11 mouse cellular contexts compared by ENCODE assay signal in the genomic region with DNA sequence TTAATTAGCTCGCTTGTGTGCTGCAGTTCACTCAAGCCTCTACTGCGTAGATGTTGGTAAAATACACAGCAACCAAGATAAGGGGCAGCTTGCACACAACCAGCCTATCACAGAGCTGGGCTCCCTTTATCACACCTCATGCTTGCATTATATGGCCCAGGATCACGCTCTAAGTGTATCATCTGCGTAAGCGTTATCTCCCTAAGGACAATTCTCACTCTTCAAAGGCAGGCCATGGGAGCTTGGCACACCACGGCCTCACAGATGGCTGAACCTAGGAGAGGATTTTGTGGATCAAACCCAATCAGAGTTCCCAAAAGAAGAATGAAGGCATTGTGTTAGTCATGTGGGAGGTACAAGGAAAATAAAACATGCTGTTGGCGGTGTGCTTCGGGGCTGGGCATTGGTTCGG. TPM values are rescaled to one million over a fixed set of nuclear protein-coding genes. Genes with fewer than 3 reads are reported as not detected.
DNase-seq lines count a peak whose midpoint lies in the region; ATAC-seq and TF ChIP-seq lines count a peak whose summit lies in the region.
"Had no signal": no experiment of that assay in that cellular context is flagged by ENCODE, and none has a peak within 500 bp of the region (broad histone marks: within the 10 kb centered on the region; RNA-seq: fewer than 3 reads in every experiment).

No protein-coding gene starts in this region.

- DNase-seq in heart, postnatal 36 days = no peak
- DNase-seq in heart, postnatal 0 days (ENCODE audit: low spot score) = no peak
- DNase-seq: kidney, adult 9 months; thymus, postnatal 25 days had no signal

- 0 out of 2 replicates have a peak overlapping the region, but pooled peaks have one; percentile 25 for H3K9ac ChIP-seq in heart, embryonic 13.5 days
- no peak overlapping the region for H3K9ac ChIP-seq in heart, postnatal 0 days (replicated peaks; ENCODE audit: low read depth, low read length)
- H3K9ac ChIP-seq in stomach, embryonic 14.5 days (replicated peaks; ENCODE audit: low read depth, low read length) = no peak overlapping the region
- H3K9ac ChIP-seq in hindbrain, embryonic 13.5 days = no peak overlapping the region
- H3K9ac ChIP-seq: embryonic facial prominence, embryonic 15.5 days; limb, embryonic 13.5 days had no signal

- 59% methylated on average over 9 of the region's 9 CpGs for WGBS in heart, embryonic 13.5 days
- 61% methylated on average over 9 of the region's 9 CpGs for WGBS in heart, postnatal 0 days
- 78% methylated on average over 9 of the region's 9 CpGs for WGBS in stomach, embryonic 14.5 days
- 86% methylated on average over 9 of the region's 9 CpGs for WGBS in hindbrain, embryonic 13.5 days

- H3K4me3 ChIP-seq in heart, embryonic 13.5 days = no peak overlapping the region
- H3K4me3 ChIP-seq in brown adipose tissue, adult 24 weeks (ENCODE audit: insufficient read depth, low read depth, low read length) = no peak overlapping the region
- H3K4me3 ChIP-seq in heart, postnatal 0 days (ENCODE audit: low read depth, low read length) = no peak overlapping the region
- H3K4me3 ChIP-seq in stomach, embryonic 14.5 days (ENCODE audit: low read depth, low read length) = no peak overlapping the region
- no peak overlapping the region for H3K4me3 ChIP-seq in hindbrain, embryonic 13.5 days
- H3K4me3 ChIP-seq: embryonic facial prominence, embryonic 15.5 days; limb, embryonic 13.5 days had no signal

- H3K36me3 ChIP-seq in heart, embryonic 13.5 days = peaks cover 21% of the 10 kb centered on the region
- 0 out of 2 replicates have a peak, but pooled peaks cover 5% of the 10 kb centered on the region for H3K36me3 ChIP-seq in heart, postnatal 0 days (replicated peaks; ENCODE audit: control insufficient read depth, insufficient read depth, low read length)
- peaks cover 3% of the 10 kb centered on the region; the same call in 1 of the 2 replicates for H3K36me3 ChIP-seq in stomach, embryonic 14.5 days (ENCODE audit: control insufficient read depth, insufficient read depth, low read length)
- H3K36me3 ChIP-seq in hindbrain, embryonic 13.5 days = no peaks in the 10 kb centered on the region
- H3K36me3 ChIP-seq: embryonic facial prominence, embryonic 15.5 days had no signal

- intact Hi-C loops in heart, postnatal 36 days (cut with DNase I) = no loop called here

- no peaks in the 10 kb centered on the region for H3K9me3 ChIP-seq in heart, embryonic 13.5 days
- H3K9me3 ChIP-seq in heart, postnatal 0 days (replicated peaks; ENCODE audit: control insufficient read depth, low read length) = no peaks in the 10 kb centered on the region
- H3K9me3 ChIP-seq in stomach, embryonic 14.5 days (ENCODE audit: control insufficient read depth, low read depth, low read length) = no peaks in the 10 kb centered on the region
- no peaks in the 10 kb centered on the region for H3K9me3 ChIP-seq in hindbrain, embryonic 13.5 days
- H3K9me3 ChIP-seq: embryonic facial prominence, embryonic 15.5 days; limb, embryonic 13.5 days had no signal

- peak overlapping the region; percentile 57 for H3K27ac ChIP-seq in heart, embryonic 13.5 days (replicated peaks)
- peak overlapping the region; percentile 94 for H3K27ac ChIP-seq in brown adipose tissue, adult 24 weeks (replicated peaks; ENCODE audit: low read depth, low read length)
- peak overlapping the region; percentile 77 for H3K27ac ChIP-seq in heart, postnatal 0 days (ENCODE audit: low read depth)
- no peak overlapping the region for H3K27ac ChIP-seq in stomach, embryonic 14.5 days (ENCODE audit: low read length)
- no peak overlapping the region for H3K27ac ChIP-seq in hindbrain, embryonic 13.5 days
- H3K27ac ChIP-seq: embryonic facial prominence, embryonic 15.5 days; limb, embryonic 13.5 days had no signal

- H3K4me1 ChIP-seq in heart, embryonic 13.5 days = peaks cover 85% of the 10 kb centered on the region
- peaks cover 29% of the 10 kb centered on the region for H3K4me1 ChIP-seq in brown adipose tissue, adult 24 weeks (ENCODE audit: control insufficient read depth, insufficient read depth, insufficient read length, low read length)
- peaks cover 48% of the 10 kb centered on the region for H3K4me1 ChIP-seq in heart, postnatal 0 days (ENCODE audit: control insufficient read depth, insufficient read depth)
- no peaks in the 10 kb centered on the region for H3K4me1 ChIP-seq in stomach, embryonic 14.5 days (ENCODE audit: control insufficient read depth, insufficient read depth, low read length)
- no peaks in the 10 kb centered on the region for H3K4me1 ChIP-seq in hindbrain, embryonic 13.5 days (replicated peaks)
- H3K4me1 ChIP-seq: embryonic facial prominence, embryonic 15.5 days; limb, embryonic 13.5 days had no signal

- no peak for TF ChIP-seq EP300 in heart, postnatal 0 days (IDR thresholded peaks at IDR 0.05; ENCODE audit: low read depth)

- no peaks in the 10 kb centered on the region for H3K27me3 ChIP-seq in heart, embryonic 13.5 days (replicated peaks)
- no peaks in the 10 kb centered on the region for H3K27me3 ChIP-seq in heart, postnatal 0 days (ENCODE audit: control insufficient read depth, insufficient read depth, low read length)
- H3K27me3 ChIP-seq in stomach, embryonic 14.5 days (ENCODE audit: control insufficient read depth, insufficient read depth, low read length) = no peaks in the 10 kb centered on the region
- no peaks in the 10 kb centered on the region for H3K27me3 ChIP-seq in hindbrain, embryonic 13.5 days
- H3K27me3 ChIP-seq: embryonic facial prominence, embryonic 15.5 days; limb, embryonic 13.5 days had no signal

- H3K4me2 ChIP-seq in heart, embryonic 13.5 days = no peak overlapping the region
- H3K4me2 ChIP-seq in heart, postnatal 0 days (ENCODE audit: low read depth, low read length) = no peak overlapping the region
- H3K4me2 ChIP-seq in stomach, embryonic 14.5 days (replicated peaks; ENCODE audit: low read depth, low read length) = no peak overlapping the region
- H3K4me2 ChIP-seq in hindbrain, embryonic 13.5 days = no peak overlapping the region
- H3K4me2 ChIP-seq: embryonic facial prominence, embryonic 15.5 days; limb, embryonic 13.5 days had no signal

- no peak for ATAC-seq in heart, embryonic 13.5 days (ENCODE audit: extremely low read depth, insufficient number of reproducible peaks, low FRiP score, low TSS enrichment)
- no peak for ATAC-seq in heart, postnatal 0 days (ENCODE audit: insufficient read depth, low read depth)
- peak; percentile 47; the same call in 1 of the 2 replicates for ATAC-seq in stomach, embryonic 14.5 days (ENCODE audit: insufficient number of reproducible peaks, insufficient read depth, low FRiP score, low read depth)
- no peak for ATAC-seq in granulocyte monocyte progenitor cell, adult 5-6 weeks (replicated peaks; ENCODE audit: poor library complexity, severe bottlenecking)
- ATAC-seq in hindbrain, embryonic 13.5 days (ENCODE audit: low FRiP score) = no peak

- no peak for TF ChIP-seq CTCF in heart, postnatal 0 days (IDR thresholded peaks at IDR 0.05; ENCODE audit: low read depth)

RNA-seq across cellular contexts. Expression of a gene that starts 17.4 kb away (rescaled TPM):
- 28.9 and 36.2 TPM in 2 replicates for polyA plus RNA-seq in heart, embryonic 13.5 days (2015; fragmentation: Nextera tagmentation; extraction: Ambion mirVana)
- total RNA-seq in heart, postnatal 36 days (2021) = 100 to 1,000 TPM; 271 to 285 TPM
- 216 and 558 TPM in 2 replicates for polyA plus RNA-seq in brown adipose tissue, adult 24 weeks (2012; ENCODE audit: insufficient read depth, insufficient read length, missing spikeins)
- 39.7 and 50.9 TPM in 2 replicates for total RNA-seq in heart, postnatal 0 days (2014; rRNA removed; ENCODE audit: low replicate concordance)
- polyA plus RNA-seq in heart, postnatal 0 days (2015; fragmentation: Nextera tagmentation; extraction: Ambion mirVana) = 29.2 and 29.7 TPM in 2 replicates
- 32.9 and 38.1 TPM in 2 replicates for polyA plus RNA-seq in stomach, embryonic 14.5 days (2014; fragmentation: Nextera tagmentation; extraction: Ambion mirVana)
- 38.6 and 70.1 TPM in 2 replicates for total RNA-seq in granulocyte monocyte progenitor cell, adult 5-6 weeks (2014; fragmentation: Nextera tagmentation)
- total RNA-seq in granulocyte monocyte progenitor cell, adult 5-6 weeks (2017) = 62.0 and 76.5 TPM in 2 replicates
- 3.7 TPM in 2 replicates for polyA plus RNA-seq in hindbrain, embryonic 13.5 days (2015; fragmentation: Nextera tagmentation; extraction: Ambion mirVana)

RNA-seq across cellular contexts. Expression of a gene that starts 51.6 kb away (rescaled TPM):
- 82.5 and 97.5 TPM in 2 replicates for polyA plus RNA-seq in heart, embryonic 13.5 days (2015; fragmentation: Nextera tagmentation; extraction: Ambion mirVana)
- 10 to 100 TPM; 15.6 to 18.7 TPM for total RNA-seq in heart, postnatal 36 days (2021)
- polyA plus RNA-seq in brown adipose tissue, adult 24 weeks (2012; ENCODE audit: insufficient read depth, insufficient read length, missing spikeins) = 61.9 and 64.7 TPM in 2 replicates
- total RNA-seq in heart, postnatal 0 days (2014; rRNA removed; ENCODE audit: low replicate concordance) = 26.8 and 59.9 TPM in 2 replicates
- polyA plus RNA-seq in heart, postnatal 0 days (2015; fragmentation: Nextera tagmentation; extraction: Ambion mirVana) = 65.8 and 71.8 TPM in 2 replicates
- polyA plus RNA-seq in stomach, embryonic 14.5 days (2014; fragmentation: Nextera tagmentation; extraction: Ambion mirVana) = 120 and 126 TPM in 2 replicates
- total RNA-seq in granulocyte monocyte progenitor cell, adult 5-6 weeks (2014; fragmentation: Nextera tagmentation) = 56.5 and 86.2 TPM in 2 replicates
- total RNA-seq in granulocyte monocyte progenitor cell, adult 5-6 weeks (2017) = 48.2 and 49.2 TPM in 2 replicates
- polyA plus RNA-seq in hindbrain, embryonic 13.5 days (2015; fragmentation: Nextera tagmentation; extraction: Ambion mirVana) = 103 and 104 TPM in 2 replicates

Comparison
In these comparisons a context has a peak if more than half of its experiments do, and no peak if none do; other contexts are left out.
1. H3K27ac ChIP-seq: peak in heart, embryonic 13.5 days (single experiment), brown adipose tissue, adult 24 weeks (single experiment) and heart, postnatal 0 days (single experiment); none in stomach, embryonic 14.5 days (single experiment) and hindbrain, embryonic 13.5 days (single experiment).